Mouse (Mus musculus) Patski (cell line): Measurements from ENCODE around the gene St5. TPM values are rescaled to one million over a fixed set of nuclear protein-coding genes. Genes with fewer than 3 reads are reported as not detected.

Experiments
- ATAC-seq: fragments of 100-300 bp; one replicate; pipeline ENCODE4 v1.8.0; 2021
- CTCF ChIA-PET: fragments of 350-600 bp; sonication (Branson Sonifier 250); formaldehyde crosslinking; loops from one replicate; lab custom pipeline; 2022; ENCODE audit warnings: inconsistent platforms; lab: Charles Lee
- POLR2A ChIA-PET: fragments of 350-600 bp; sonication (Branson Sonifier 250); formaldehyde crosslinking; loops from one replicate; lab custom pipeline; 2022; ENCODE audit warnings: antibody characterized with exemption, inconsistent platforms; lab: Charles Lee
- DNase-seq: peaks from one replicate; pipeline ENCODE4 v3.0.0-alpha.2; 2011; ENCODE audit warnings: low read depth, low spot score
- H3K27me3 ChIP-seq: fragments of 371-371 bp; one replicate; pipeline ENCODE4 v1.5.1; 2021
- CTCF ChIP-seq: fragments of 100-300 bp; IDR thresholded peaks from one replicate; pipeline ENCODE4 v1.5.1; 2021
- in situ Hi-C: fragments of 300-500 bp; cut with MboI; formaldehyde crosslinking; loops from 3 replicates; pipeline ENCODE4 v1.11.1; 2018; ENCODE audit warnings: low pct_unique_long_range_greater_than_20kb, mixed read lengths
- polyA plus RNA-seq: library from polyadenylated mRNA; unstranded; gene quantifications from one replicate; pipeline ENCODE4 v1.2.3, GENCODE M21; 2021

St5 gene
- polyA plus RNA-seq, 1 experiment from 2014 or later, result 183 TPM

DNA sequence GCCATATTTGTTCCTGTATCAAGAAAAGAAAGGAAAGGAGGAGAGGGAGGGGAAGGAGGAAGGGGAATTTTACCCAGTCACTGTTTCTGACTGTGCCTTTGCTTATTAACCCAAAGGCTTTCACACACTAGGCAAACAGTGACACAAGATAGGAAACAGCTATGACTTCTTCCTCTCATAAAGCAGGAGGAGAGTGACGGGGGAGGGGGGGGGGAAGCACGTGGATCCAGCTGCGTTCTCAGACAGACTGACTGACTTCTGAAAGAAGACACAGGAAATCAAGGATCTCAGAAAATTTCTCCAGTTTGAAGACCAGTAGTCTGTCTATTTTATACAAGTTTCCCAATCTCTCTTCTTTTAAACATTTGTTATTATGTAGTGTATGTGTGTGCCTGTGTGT is 56.8 kb downstream of the St5 start:
- ChIA-PET CTCF (interaction anchor here (1.4 kb wide), 1 partner anchor 60 kb away, joined by 3 read pairs; no protein-coding TSS in a partner anchor), POLR2A (no interaction called here)
- no peak for DNase-seq
- no peak for ATAC-seq
- in situ Hi-C loops, result no loop called here
- H3K27me3 ChIP-seq, result no peaks in the 10 kb centered on the region
- TF ChIP-seq CTCF, result no peak

DNA sequence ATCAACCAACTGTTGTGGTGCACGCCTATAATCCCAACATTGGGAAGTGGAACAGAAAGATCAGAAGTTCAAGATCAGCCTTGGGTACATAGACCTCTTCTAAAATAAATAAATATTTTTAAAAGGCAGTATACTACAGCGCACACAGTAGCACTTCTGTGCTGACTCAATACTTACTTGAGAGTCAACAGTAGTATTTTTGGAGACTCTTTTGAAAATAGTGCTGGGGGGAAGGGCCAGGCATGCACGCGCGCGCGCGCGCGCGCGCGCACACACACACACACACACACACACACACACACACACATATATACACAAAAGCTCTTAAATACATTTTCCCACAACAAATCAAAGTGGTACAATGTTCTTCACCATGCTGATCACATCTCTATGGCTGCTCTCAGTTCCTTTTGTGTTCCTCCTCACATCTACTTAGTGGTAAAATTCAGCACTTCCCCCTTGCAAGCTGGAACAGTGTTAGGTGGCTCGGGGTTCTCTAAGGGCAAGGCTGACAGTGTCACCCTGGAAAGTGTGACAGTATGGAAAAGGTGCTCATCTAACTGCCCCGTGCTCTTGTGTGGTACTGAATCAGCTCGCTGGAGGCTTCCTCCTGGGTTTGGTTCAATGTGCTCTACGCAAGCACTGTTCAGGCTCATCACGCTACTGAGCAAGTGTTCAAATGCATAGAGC is 60.0 kb downstream of the St5 start:
- no peaks in the 10 kb centered on the region for H3K27me3 ChIP-seq
- ChIA-PET CTCF (no interaction called here), POLR2A (no interaction called here)
- no peak for TF ChIP-seq CTCF
- ATAC-seq (no peak), DNase-seq (no peak)
- in situ Hi-C loops, result no loop called here

DNA sequence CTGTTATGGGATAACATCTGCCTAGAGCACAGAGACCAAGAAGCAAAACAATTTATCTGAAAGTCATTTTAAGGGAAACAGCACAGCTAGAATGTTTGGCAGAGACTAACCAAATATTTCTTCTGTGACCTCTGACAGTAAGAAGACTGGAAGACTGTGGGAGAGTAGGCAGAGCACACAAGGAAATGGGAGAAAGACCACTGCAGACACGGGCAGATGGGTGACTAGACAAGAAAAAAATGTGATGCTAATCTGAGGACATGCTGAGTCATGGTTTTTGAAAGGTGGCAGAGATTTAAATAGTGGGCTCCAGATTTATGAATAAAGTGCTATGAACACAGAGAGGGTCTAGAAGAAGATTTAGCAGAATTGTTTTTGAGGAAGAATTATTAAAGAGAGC is 61.4 kb downstream of the St5 start:
- in situ Hi-C loops, result no loop called here
- no peak for TF ChIP-seq CTCF
- CTCF ChIA-PET, result interaction anchor here (1.0 to 2.8 kb wide), 3 partner anchors 9 to 34 kb away, joined by 3 to 7 read pairs (median 4); no protein-coding TSS in a partner anchor
- POLR2A ChIA-PET, result interaction anchor here (0.9 to 1.3 kb wide), 4 partner anchors 24 to 99 kb away, joined by 3 read pairs; no protein-coding TSS in a partner anchor
- DNase-seq (no peak), ATAC-seq (peak; percentile 48)
- no peaks in the 10 kb centered on the region for H3K27me3 ChIP-seq

DNA sequence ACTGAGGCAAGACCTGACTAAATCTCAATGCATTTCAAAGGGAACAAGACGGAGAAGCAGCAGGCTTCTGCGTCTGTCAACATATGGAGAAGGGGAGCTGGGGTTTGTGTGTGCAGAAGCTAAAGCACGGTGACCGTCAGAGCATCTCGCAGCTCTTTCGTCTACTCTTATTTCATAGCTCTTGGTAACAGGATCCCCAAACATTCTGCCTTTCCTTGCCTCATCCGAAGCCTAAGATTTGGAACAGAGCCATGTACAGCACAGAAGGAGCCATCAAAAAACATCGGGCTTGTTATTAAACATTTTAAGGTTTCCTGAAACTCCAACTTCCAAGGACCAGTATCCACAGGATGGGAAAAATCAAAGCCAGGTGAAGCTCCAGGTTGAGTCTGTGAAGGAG is 62.3 kb downstream of the St5 start:
- ChIA-PET POLR2A (interaction anchor here (0.6 to 1.3 kb wide), 6 partner anchors 23 to 600 kb away, joined by 3 to 5 read pairs (median 3); no protein-coding TSS in a partner anchor), CTCF (interaction anchor here (0.9 to 2.8 kb wide), 4 partner anchors 10 to 33 kb away, joined by 3 to 7 read pairs (median 4); no protein-coding TSS in a partner anchor)
- DNase-seq, result no peak
- in situ Hi-C loops, result no loop called here
- no peak for TF ChIP-seq CTCF
- no peak for ATAC-seq
- H3K27me3 ChIP-seq, result no peaks in the 10 kb centered on the region

DNA sequence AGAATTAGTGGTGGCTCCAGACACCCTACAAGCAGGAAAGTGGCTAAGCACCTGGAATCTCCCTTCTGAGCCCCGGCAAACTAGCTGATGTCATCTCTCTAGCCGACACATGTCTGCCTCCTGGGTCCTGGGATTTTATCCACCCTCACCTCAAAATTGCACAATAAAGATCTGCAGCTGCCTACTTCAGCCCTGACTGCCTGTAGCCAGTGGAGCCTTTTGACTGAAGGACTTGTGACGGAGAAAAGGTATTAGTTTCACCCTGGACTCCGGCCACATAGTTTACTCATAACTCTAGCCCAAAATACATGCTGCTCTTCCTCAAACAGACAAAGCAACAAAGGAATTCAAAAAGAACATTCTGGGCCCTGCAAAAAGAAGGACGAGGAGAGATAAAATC is 66.0 kb downstream of the St5 start:
- in situ Hi-C loops, result no loop called here
- DNase-seq (peak; percentile 96), ATAC-seq (peak; percentile 75)
- no peaks in the 10 kb centered on the region for H3K27me3 ChIP-seq
- POLR2A ChIA-PET, result interaction anchor here (0.5 to 1.5 kb wide), 8 partner anchors 15 to 159 kb away, joined by 3 to 5 read pairs (median 4); partner anchors contain the start of genes Akip1 and St5
- CTCF ChIA-PET, result interaction anchor here (1.3 to 2.1 kb wide), 5 partner anchors 8 to 87 kb away, joined by 3 to 4 read pairs (median 4); partner anchors contain the start of gene BC051019
- no peak for TF ChIP-seq CTCF

DNA sequence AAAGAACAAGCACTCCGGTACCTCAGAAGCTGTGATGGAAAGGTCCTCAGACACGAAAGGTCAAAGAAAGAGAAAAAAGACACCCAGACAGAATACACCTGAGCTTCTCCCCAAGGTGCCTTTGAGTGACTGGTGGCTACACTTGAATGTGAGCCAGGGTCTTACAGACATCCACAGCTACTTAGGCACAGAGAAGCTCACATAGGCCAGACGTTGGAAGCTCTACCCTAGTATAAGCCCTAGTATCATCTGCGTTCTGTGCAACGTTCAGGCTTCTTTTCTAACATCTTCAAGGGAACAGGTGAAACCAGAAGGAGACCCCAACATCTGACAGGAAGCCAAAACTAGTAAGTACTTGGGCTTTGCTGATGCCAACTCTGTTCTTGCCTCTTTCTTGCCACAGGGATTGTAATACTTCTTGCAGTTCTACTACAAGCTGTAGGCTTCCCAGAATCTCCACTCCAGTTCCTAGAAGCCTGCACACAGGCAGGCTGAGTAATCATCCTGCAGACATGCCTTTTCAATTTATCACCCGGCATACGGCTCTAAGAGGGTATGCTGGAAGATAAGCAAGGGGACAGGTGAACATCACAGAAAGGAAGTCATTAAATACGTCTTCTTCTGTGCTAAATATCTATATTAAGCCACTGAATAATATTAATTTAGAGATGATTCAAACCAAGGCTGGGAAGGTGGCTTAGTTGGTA is 67.2 kb downstream of the St5 start:
- POLR2A ChIA-PET, result interaction anchor here (0.9 to 1.8 kb wide), 5 partner anchors 17 to 88 kb away, joined by 3 to 6 read pairs (median 4); no protein-coding TSS in a partner anchor
- no peak for TF ChIP-seq CTCF
- no peak for DNase-seq
- ATAC-seq, result no peak
- in situ Hi-C loops, result no loop called here
- H3K27me3 ChIP-seq, result no peaks in the 10 kb centered on the region
- CTCF ChIA-PET, result interaction anchor here (1.2 to 2.1 kb wide), 3 partner anchors 15 to 88 kb away, joined by 3 to 4 read pairs (median 4); partner anchors contain the start of gene BC051019

DNA sequence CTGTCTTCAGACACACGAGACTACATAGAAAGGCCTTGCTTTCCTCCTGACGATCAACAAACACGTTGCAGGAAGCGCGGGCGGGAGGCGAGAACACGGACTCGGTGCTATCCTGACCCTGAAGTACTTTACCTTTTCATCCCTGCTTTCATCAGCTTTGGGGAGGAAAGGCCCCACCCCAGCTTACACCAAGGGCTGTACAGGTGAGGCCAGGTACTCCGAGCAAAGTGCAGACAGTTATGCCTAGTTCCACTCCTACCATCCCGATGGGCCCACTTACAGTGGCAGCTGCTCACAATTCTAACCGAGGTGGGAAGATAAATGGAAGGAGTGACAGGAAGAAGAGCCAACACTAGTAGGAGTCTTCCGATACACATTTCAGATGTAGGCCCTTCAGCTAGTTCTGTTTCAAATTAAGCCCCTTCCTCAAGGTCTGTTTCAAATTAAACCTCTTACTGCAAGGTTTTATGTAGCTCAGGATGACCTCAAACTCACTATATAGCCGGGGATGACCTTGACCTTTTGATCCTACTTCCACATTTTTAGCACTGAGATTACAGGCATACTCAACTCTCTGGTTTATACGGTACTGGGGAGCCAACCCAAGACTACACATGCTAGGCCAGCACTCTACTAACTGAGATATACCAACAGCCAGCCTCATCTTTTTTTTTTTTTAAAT is 69.9 kb downstream of the St5 start:
- TF ChIP-seq CTCF, result no peak
- POLR2A ChIA-PET, result interaction anchor here (1.1 kb wide), 1 partner anchor 61 kb away, joined by 3 read pairs; no protein-coding TSS in a partner anchor
- H3K27me3 ChIP-seq, result no peaks in the 10 kb centered on the region
- DNase-seq (no peak), ATAC-seq (no peak)
- in situ Hi-C loops, result no loop called here
- CTCF ChIA-PET, result interaction anchor here (0.8 to 1.2 kb wide), 3 partner anchors 9 to 18 kb away, joined by 3 to 4 read pairs (median 4); no protein-coding TSS in a partner anchor

DNA sequence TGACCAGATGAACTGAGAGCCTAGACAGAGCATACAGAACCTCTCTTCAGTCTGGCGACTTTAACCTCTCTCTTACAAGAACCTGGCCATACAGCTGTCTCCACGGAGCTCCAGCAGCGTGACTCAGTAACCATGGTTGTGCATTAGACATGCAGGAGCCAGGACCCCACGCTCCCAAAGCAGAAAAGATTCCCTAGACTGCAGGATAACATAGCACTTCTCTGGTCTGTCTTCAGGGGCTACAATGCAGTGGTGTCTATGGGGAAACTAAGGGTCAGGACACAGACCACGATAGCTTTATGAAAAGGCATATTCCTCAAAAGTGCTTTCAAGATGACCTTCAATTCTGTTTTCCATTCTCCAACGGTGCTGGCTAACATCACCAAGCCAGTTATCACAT is 72.1 kb downstream of the St5 start:
- POLR2A ChIA-PET, result no interaction called here
- TF ChIP-seq CTCF, result no peak
- ATAC-seq (no peak), DNase-seq (no peak)
- in situ Hi-C loops, result no loop called here
- no peaks in the 10 kb centered on the region for H3K27me3 ChIP-seq
- CTCF ChIA-PET, result interaction anchor here (1.2 kb wide), 1 partner anchor 13 kb away, joined by 4 read pairs; no protein-coding TSS in a partner anchor

DNA sequence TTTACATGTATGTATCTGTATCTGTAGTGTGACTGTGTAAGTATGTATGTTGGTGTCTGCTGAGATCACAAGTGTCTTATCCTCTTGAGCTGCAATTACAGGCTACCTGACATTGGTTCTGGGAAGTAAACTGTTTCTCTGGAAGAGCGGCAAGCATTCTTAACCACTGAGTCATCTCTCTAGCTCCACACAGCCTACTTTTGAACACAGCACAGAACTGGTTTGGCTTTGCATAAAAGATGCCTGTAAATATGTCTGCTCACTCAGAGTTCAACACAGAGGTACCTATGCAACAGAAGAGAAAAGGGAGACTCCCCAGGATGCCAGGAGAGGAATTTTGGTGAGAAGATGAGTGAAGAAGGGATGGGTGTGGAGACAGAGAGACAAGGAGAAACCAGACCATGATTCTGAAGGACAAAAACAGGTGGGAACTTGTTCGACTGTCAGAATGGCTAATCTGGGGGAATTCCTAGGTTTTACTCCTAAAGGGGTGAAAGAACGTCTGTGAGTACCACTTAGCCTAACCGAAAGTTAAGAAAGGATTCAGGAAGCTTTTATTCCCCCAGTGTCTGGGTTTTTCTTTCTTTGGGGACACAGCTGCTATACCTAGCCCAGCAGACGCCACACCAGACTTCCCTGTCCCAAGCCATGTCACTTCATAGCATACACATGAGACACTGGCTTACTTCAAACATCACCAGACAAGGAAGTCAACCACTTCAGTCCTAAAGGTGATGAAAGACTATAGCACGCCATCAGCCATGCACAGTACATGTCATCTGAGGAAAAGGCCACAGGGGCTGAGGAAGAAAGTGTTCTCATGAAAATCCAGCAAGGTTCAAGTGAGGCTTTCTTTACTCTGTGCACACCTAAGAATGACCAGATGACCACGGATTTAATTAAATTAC is 73.3 kb downstream of the St5 start:
- CTCF ChIA-PET, result interaction anchor here (0.8 to 1.6 kb wide), 3 partner anchors 8 to 11 kb away, joined by 3 to 8 read pairs (median 3); no protein-coding TSS in a partner anchor
- no peak for TF ChIP-seq CTCF
- peak; percentile 73 for ATAC-seq
- no peaks in the 10 kb centered on the region for H3K27me3 ChIP-seq
- POLR2A ChIA-PET, result no interaction called here
- no peak for DNase-seq
- in situ Hi-C loops, result no loop called here
